Mouse (Mus musculus) cortical plate, adult 2 months (tissue): ENCODE measurements around the gene Zeb2. TPM values are rescaled to one million over a fixed set of nuclear protein-coding genes. Genes with fewer than 3 reads are reported as not detected.
A peak's percentile ranks its signal among the peaks of the same experiment; 100 is the strongest.

Source experiments
- H3K27ac ChIP-seq: fragments of 200-500 bp; 2 replicates; pipeline ENCODE4 v1.5.1; 2012; ENCODE audit warnings: low read length, control low read depth, inconsistent platforms; ENCODE audit not compliant: insufficient read depth
- H3K4me1 ChIP-seq: fragments of 200-500 bp; 2 replicates; pipeline ENCODE4 v1.6.1; 2011; ENCODE audit warnings: low read length; ENCODE audit not compliant: control insufficient read depth, insufficient read depth
- H3K4me3 ChIP-seq: fragments of 200-500 bp; 2 replicates; pipeline ENCODE4 v1.5.1; 2011; ENCODE audit warnings: mild to moderate bottlenecking, low read length, control low read depth; ENCODE audit not compliant: insufficient read depth
- CTCF ChIP-seq: fragments of 200-500 bp; IDR thresholded peaks from 2 replicates; pipeline ENCODE4 v1.5.1; 2011; ENCODE audit warnings: mild to moderate bottlenecking, control low read depth, low read length; ENCODE audit not compliant: insufficient read depth; ENCODE audit errors: extremely low read depth
- POLR2A ChIP-seq: fragments of 200-500 bp; IDR thresholded peaks from 2 replicates; pipeline ENCODE4 v1.6.1; 2011; ENCODE audit warnings: mild to moderate bottlenecking, low read length, control low read depth; ENCODE audit not compliant: insufficient read depth; ENCODE audit errors: extremely low read depth
- polyA plus RNA-seq: library from polyadenylated mRNA; depleted of rRNA; stranded (reverse); fragments of >200 nt; gene quantifications from 2 replicates; pipeline ENCODE4 v1.2.3, GENCODE M21; 2012; rRNA removed

Gene Zeb2
- 63.2 and 65.4 TPM in 2 replicates for polyA plus RNA-seq

- Histone ChIP-seq H3K27ac (peak within 1 kb of the TSS; percentile 96), H3K4me3 (peak within 1 kb of the TSS; percentile 62), H3K4me1 (no peaks in the 10 kb centered on the region; the same call in 1 of the 2 replicates)
- TF ChIP-seq CTCF (no peak), POLR2A (peak; percentile 58; the same call in 1 of the 2 replicates)
These were observed at the start of gene Zeb2 for GRCm38 (mm10) chr2:45117087-45117561. Gene Zeb2, minus strand, starts transcription at chr2:45117395.

GRCm38 (mm10) chr2:45158785-45159184 is 41.6 kb upstream of the Zeb2 start:
- Histone ChIP-seq H3K4me1 (no peaks in the 10 kb centered on the region), H3K27ac (no peak overlapping the region), H3K4me3 (no peak overlapping the region)
- TF ChIP-seq POLR2A, result no peak
- no peak for TF ChIP-seq CTCF

GRCm38 (mm10) chr2:45158351-45158782 is 41.2 kb upstream of the Zeb2 start:
- no peak overlapping the region for H3K27ac ChIP-seq
- H3K4me1 ChIP-seq, result no peaks in the 10 kb centered on the region
- H3K4me3 ChIP-seq, result peak overlapping the region; percentile 28; the same call in 1 of the 2 replicates
- no peak for TF ChIP-seq CTCF
- no peak for TF ChIP-seq POLR2A

GRCm38 (mm10) chr2:45153315-45153714 is 36.1 kb upstream of the Zeb2 start:
- Histone ChIP-seq H3K4me3 (no peak overlapping the region), H3K4me1 (no peaks in the 10 kb centered on the region), H3K27ac (no peak overlapping the region)
- TF ChIP-seq CTCF (no peak), POLR2A (no peak)

- Histone ChIP-seq H3K27ac (no peak overlapping the region), H3K4me3 (no peak overlapping the region), H3K4me1 (no peaks in the 10 kb centered on the region)
- TF ChIP-seq CTCF (no peak), POLR2A (no peak)
These were observed 26.0 kb upstream of the Zeb2 start for GRCm38 (mm10) chr2:45143162-45143561.

GRCm38 (mm10) chr2:45138906-45139305 is 21.7 kb upstream of the Zeb2 start:
- TF ChIP-seq POLR2A, result no peak
- no peak for TF ChIP-seq CTCF
- Histone ChIP-seq H3K27ac (no peak overlapping the region), H3K4me3 (no peak overlapping the region), H3K4me1 (no peaks in the 10 kb centered on the region)

- H3K4me3 ChIP-seq, result no peak overlapping the region
- no peaks in the 10 kb centered on the region for H3K4me1 ChIP-seq
- no peak for TF ChIP-seq POLR2A
- TF ChIP-seq CTCF, result no peak
- no peak overlapping the region for H3K27ac ChIP-seq
These were observed 19.6 kb upstream of the Zeb2 start for GRCm38 (mm10) chr2:45136783-45137182.

- no peak overlapping the region for H3K27ac ChIP-seq
- no peak for TF ChIP-seq CTCF
- no peak for TF ChIP-seq POLR2A
These were observed 16.0 kb upstream of the Zeb2 start for GRCm38 (mm10) chr2:45133225-45133624.

GRCm38 (mm10) chr2:45130461-45131156 is 13.4 kb upstream of the Zeb2 start:
- Histone ChIP-seq H3K27ac (no peak overlapping the region), H3K4me1 (no peaks in the 10 kb centered on the region), H3K4me3 (no peak overlapping the region)
- TF ChIP-seq CTCF (no peak), POLR2A (no peak)

More at GRCm38 (mm10) chr2:45133225-45133624, 16.0 kb upstream of the Zeb2 start:
- Histone ChIP-seq H3K4me1 (no peaks in the 10 kb centered on the region), H3K4me3 (no peak overlapping the region)

- no peaks in the 10 kb centered on the region; the same call in 1 of the 2 replicates for H3K4me1 ChIP-seq
- TF ChIP-seq POLR2A (no peak), CTCF (no peak)
- no peak overlapping the region for H3K27ac ChIP-seq
- no peak overlapping the region for H3K4me3 ChIP-seq
These were observed 12.4 kb upstream of the Zeb2 start for GRCm38 (mm10) chr2:45129556-45129955.
